Mouse (Mus musculus) liver, embryonic 11.5 days (tissue): Measurements from ENCODE around the gene Bhlhe23. TPM values are rescaled to one million over a fixed set of nuclear protein-coding genes. Genes with fewer than 3 reads are reported as not detected.

Source experiments
- ATAC-seq: fragments of 200-750 bp; cut with Nextera tagmentation; replicated peaks from 2 replicates; pipeline ENCODE4 v1.8.0; 2017; ENCODE audit warnings: moderate number of reproducible peaks, mild to moderate bottlenecking, moderate TSS enrichment, moderate library complexity; ENCODE audit not compliant: low FRiP score
- DNase-seq: peaks from one replicate; pipeline ENCODE4 v3.0.0-alpha.2; 2017; ENCODE audit warnings: low spot score
- H3K27ac ChIP-seq: fragments of 300-500 bp; sonication (generic); 2 replicates; pipeline ENCODE4 v1.5.1; 2014; ENCODE audit warnings: mild to moderate bottlenecking, low read depth, low read length, control low read depth
- H3K27me3 ChIP-seq: fragments of 300-500 bp; sonication (generic); replicated peaks from 2 replicates; pipeline ENCODE4 v1.6.1; 2014; ENCODE audit warnings: low read length, mixed read lengths; ENCODE audit not compliant: control insufficient read depth, insufficient read depth
- H3K36me3 ChIP-seq: fragments of 300-500 bp; sonication (generic); 2 replicates; pipeline ENCODE4 v1.6.1; 2014; ENCODE audit warnings: mild to moderate bottlenecking, low read length, moderate library complexity, mixed read lengths; ENCODE audit not compliant: control insufficient read depth, insufficient read depth
- H3K4me1 ChIP-seq: fragments of 300-500 bp; sonication (generic); replicated peaks from 2 replicates; pipeline ENCODE4 v1.6.1; 2014; ENCODE audit warnings: low read length, mixed read lengths; ENCODE audit not compliant: control insufficient read depth, insufficient read depth
- H3K4me2 ChIP-seq: fragments of 300-500 bp; sonication (generic); 2 replicates; pipeline ENCODE4 v1.6.1; 2014; ENCODE audit warnings: mild to moderate bottlenecking, control low read depth, moderate library complexity
- H3K4me3 ChIP-seq: fragments of 300-500 bp; sonication (generic); 2 replicates; pipeline ENCODE4 v1.5.1; 2014; ENCODE audit warnings: low read depth, low read length, control low read depth
- H3K9ac ChIP-seq: fragments of 300-500 bp; sonication (generic); 2 replicates; pipeline ENCODE4 v1.6.1; 2014; ENCODE audit warnings: low read depth, low read length, control low read depth
- H3K9me3 ChIP-seq: fragments of 300-500 bp; sonication (generic); 2 replicates; pipeline ENCODE4 v1.6.1; 2016; ENCODE audit warnings: low read length, inconsistent platforms, mixed read lengths; ENCODE audit not compliant: control insufficient read depth
- WGBS: fragments of 180-500 bp; shearing (Covaris S2); extraction: QIAGEN DNeasy Blood & Tissue Kit; methylation state at CpG from one replicate; pipeline ENCODE4 v1.1.7; 2014; 5-methylcytosine and 5-hydroxymethylcytosine counted together
- polyA plus RNA-seq: library from polyadenylated mRNA; unstranded; fragments of >200 nt; fragmentation: Nextera tagmentation; extraction: Ambion mirVana; gene quantifications from 2 replicates; pipeline ENCODE4 v1.2.1, GENCODE M21; 2014

The Bhlhe23 gene
- polyA plus RNA-seq, 1 experiment from 2014 or later: not detected

- no peak for DNase-seq
- H3K4me2 ChIP-seq: no peak overlapping the region
- no peaks in the 10 kb centered on the region for H3K9me3 ChIP-seq
- H3K27me3 ChIP-seq: no peaks in the 10 kb centered on the region; the same call in 1 of the 2 replicates
- WGBS: 78% methylated on average over 6 of the region's 6 CpGs
- no peak overlapping the region for H3K4me3 ChIP-seq
- ATAC-seq: no peak
- H3K36me3 ChIP-seq: no peaks in the 10 kb centered on the region
- no peak overlapping the region for H3K9ac ChIP-seq
- no peak overlapping the region for H3K27ac ChIP-seq
- H3K4me1 ChIP-seq: no peaks in the 10 kb centered on the region
Measured at GRCm38 (mm10) chr2:180742820-180743219, 33.9 kb downstream of the Bhlhe23 start.

DNA sequence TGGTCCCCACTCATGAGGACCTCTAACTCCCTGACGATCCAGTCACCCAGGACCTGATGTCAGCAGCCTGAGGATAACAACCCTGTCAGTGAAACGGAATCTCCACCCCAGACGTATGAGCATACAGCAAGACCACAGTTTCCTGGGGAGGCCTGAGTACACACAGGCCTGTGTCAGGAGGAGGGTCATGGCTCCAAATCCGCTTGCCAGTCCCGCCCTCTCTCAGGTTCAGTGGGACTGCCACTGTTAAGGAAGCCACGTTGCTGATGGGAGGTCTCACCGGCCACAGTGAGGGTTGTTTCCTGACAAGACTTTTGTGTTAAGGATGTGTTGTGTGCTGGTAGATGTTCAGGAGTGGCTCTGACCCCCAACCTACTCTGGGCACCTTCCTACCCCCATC, 35.3 kb downstream of the Bhlhe23 start:
- no peaks in the 10 kb centered on the region; the same call in 1 of the 2 replicates for H3K27me3 ChIP-seq
- H3K36me3 ChIP-seq: no peaks in the 10 kb centered on the region
- ATAC-seq (no peak), DNase-seq (no peak)
- no peaks in the 10 kb centered on the region for H3K9me3 ChIP-seq
- no peaks in the 10 kb centered on the region for H3K4me1 ChIP-seq
- H3K9ac ChIP-seq: no peak overlapping the region
- H3K4me2 ChIP-seq: no peak overlapping the region
- 66% methylated on average over 7 of the region's 7 CpGs for whole genome bisulfite sequencing
- no peak overlapping the region for H3K4me3 ChIP-seq
- no peak overlapping the region for H3K27ac ChIP-seq

- no peaks in the 10 kb centered on the region for H3K4me1 ChIP-seq
- no peak overlapping the region for H3K4me3 ChIP-seq
- no peaks in the 10 kb centered on the region for H3K36me3 ChIP-seq
- no peak overlapping the region for H3K9ac ChIP-seq
- DNase-seq (no peak), ATAC-seq (no peak)
- H3K27ac ChIP-seq: no peak overlapping the region
- H3K9me3 ChIP-seq: no peaks in the 10 kb centered on the region
- 26% methylated on average over 3 of the region's 3 CpGs for WGBS
- no peak overlapping the region for H3K4me2 ChIP-seq
- H3K27me3 ChIP-seq: no peaks in the 10 kb centered on the region; the same call in 1 of the 2 replicates
Measured at GRCm38 (mm10) chr2:180740349-180740748, 36.4 kb downstream of the Bhlhe23 start.

- Histone ChIP-seq H3K9me3 (no peaks in the 10 kb centered on the region), H3K27me3 (no peaks in the 10 kb centered on the region; the same call in 1 of the 2 replicates), H3K4me2 (no peak overlapping the region), H3K9ac (no peak overlapping the region), H3K4me3 (no peak overlapping the region), H3K27ac (no peak overlapping the region), H3K4me1 (no peaks in the 10 kb centered on the region), H3K36me3 (no peaks in the 10 kb centered on the region)
- no peak for ATAC-seq
- WGBS: 68% methylated on average over 2 of the region's 2 CpGs
- DNase-seq: no peak
Measured at GRCm38 (mm10) chr2:180737984-180738383, 38.7 kb downstream of the Bhlhe23 start.

DNA sequence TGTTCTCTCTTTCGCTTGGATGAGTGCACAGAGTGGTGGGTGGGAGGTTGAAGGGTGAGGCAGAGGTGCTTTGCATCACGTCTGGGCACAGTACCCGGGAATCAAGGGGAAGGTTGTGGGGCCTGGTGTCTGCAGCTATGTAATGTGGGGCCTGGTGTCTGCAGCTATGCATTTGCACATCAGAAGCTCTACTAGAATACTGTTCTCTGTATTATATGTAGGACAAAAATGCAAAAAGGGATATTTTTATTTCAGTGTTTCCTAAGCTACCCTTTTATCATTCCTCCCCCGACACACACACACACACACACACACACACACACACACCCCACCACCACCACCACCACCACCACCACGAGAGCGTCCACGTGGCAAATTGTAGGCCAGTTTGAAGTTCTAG, 41.5 kb downstream of the Bhlhe23 start:
- peaks cover 6% of the 10 kb centered on the region; the same call in 1 of the 2 replicates for H3K4me1 ChIP-seq
- WGBS: 82% methylated on average over 7 of the region's 7 CpGs
- H3K36me3 ChIP-seq: no peaks in the 10 kb centered on the region
- no peak overlapping the region for H3K4me2 ChIP-seq
- H3K27ac ChIP-seq: no peak overlapping the region
- H3K4me3 ChIP-seq: no peak overlapping the region
- DNase-seq (no peak), ATAC-seq (no peak)
- H3K27me3 ChIP-seq: no peaks in the 10 kb centered on the region
- H3K9ac ChIP-seq: no peak overlapping the region
- no peaks in the 10 kb centered on the region for H3K9me3 ChIP-seq

- no peaks in the 10 kb centered on the region for H3K36me3 ChIP-seq
- H3K4me2 ChIP-seq: no peak overlapping the region
- H3K4me3 ChIP-seq: no peak overlapping the region
- 53% methylated on average over 6 of the region's 6 CpGs for WGBS
- ATAC-seq: peak; percentile 54; the same call in 1 of the 2 replicates
- H3K4me1 ChIP-seq: peaks cover 10% of the 10 kb centered on the region
- H3K27me3 ChIP-seq: no peaks in the 10 kb centered on the region
- DNase-seq: no peak
- no peak overlapping the region for H3K27ac ChIP-seq
- no peak overlapping the region for H3K9ac ChIP-seq
- H3K9me3 ChIP-seq: no peaks in the 10 kb centered on the region
Measured at GRCm38 (mm10) chr2:180731984-180732383, 44.7 kb downstream of the Bhlhe23 start.

DNA sequence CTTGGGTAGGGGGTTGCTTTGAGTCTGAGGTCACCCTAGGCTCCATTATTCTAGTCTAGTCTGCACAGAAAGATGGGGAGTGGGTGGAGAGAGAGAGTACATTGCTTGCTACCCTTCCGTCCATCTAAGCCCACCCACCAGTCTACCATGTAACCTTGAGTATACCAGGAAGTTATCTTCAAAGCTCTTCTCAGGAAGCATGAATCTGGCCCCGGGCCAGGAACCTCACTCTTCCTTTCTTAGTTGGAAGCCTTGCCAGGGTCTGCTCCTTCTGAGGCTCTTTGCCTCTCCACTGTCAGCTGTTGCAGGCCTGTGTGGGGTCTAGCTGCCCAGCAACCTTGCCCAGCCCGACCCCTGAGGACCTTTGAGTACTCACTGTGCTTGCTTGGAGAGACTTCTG, 45.7 kb downstream of the Bhlhe23 start:
- H3K36me3 ChIP-seq: no peaks in the 10 kb centered on the region
- H3K27me3 ChIP-seq: no peaks in the 10 kb centered on the region
- DNase-seq (no peak), ATAC-seq (no peak)
- no peak overlapping the region for H3K9ac ChIP-seq
- no peak overlapping the region for H3K4me2 ChIP-seq
- 65% methylated on average over 3 of the region's 3 CpGs for WGBS
- H3K4me1 ChIP-seq: peaks cover 19% of the 10 kb centered on the region
- H3K9me3 ChIP-seq: no peaks in the 10 kb centered on the region
- no peak overlapping the region for H3K27ac ChIP-seq
- H3K4me3 ChIP-seq: no peak overlapping the region

- Histone ChIP-seq H3K4me1 (peaks cover 37% of the 10 kb centered on the region), H3K4me3 (no peak overlapping the region), H3K27me3 (no peaks in the 10 kb centered on the region), H3K27ac (no peak overlapping the region), H3K36me3 (no peaks in the 10 kb centered on the region), H3K4me2 (no peak overlapping the region), H3K9me3 (no peaks in the 10 kb centered on the region), H3K9ac (no peak overlapping the region)
- ATAC-seq (no peak), DNase-seq (no peak)
- WGBS: 56% methylated on average over 4 of the region's 4 CpGs
Measured at GRCm38 (mm10) chr2:180727613-180728021, 49.1 kb downstream of the Bhlhe23 start.

DNA sequence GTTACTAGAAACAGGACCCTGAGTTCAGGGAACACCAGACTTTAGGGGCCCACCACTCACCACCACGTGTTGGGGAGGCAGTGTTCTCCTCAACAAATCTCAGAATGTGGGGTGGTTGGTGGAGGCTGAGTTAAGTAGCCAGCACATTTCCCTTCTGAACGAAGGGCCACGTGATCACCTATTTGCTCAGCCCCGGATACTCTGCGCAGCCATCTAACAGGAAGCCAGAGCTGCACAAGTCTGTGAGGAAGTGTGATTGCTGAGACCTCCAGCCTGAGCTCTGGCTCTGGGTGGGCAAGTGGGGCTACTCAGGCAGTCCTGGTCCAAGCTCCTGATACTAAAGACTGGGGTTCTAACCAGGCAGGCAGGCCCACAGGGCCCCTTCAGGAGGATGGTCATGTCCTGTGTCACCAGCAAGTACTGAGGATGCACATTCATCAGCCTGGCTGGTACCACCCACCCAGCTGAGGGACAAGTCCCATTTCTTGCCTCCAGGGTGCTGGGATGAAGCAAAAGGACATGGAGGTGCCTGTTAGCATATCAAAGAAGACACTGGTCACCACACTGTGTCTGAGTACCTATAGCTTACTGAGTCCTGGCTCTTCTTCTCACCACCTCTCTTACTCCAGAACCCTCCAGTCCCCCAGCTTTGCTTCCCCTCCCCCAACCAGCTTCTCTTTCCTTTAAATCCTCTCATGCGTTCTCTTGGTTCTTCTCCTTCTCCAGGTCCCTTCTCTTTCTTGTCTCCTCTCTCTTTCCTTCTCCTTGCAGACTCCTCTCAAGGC, 49.9 kb downstream of the Bhlhe23 start:
- peak overlapping the region; percentile 32 for H3K27ac ChIP-seq
- H3K4me1 ChIP-seq: peaks cover 31% of the 10 kb centered on the region
- ATAC-seq: 0 out of 2 replicates have a peak, but pooled peaks have one; percentile 6

More for the DNA sequence above, 49.9 kb downstream of the Bhlhe23 start:
- DNase-seq: no peak
- 0 out of 2 replicates have a peak overlapping the region, but pooled peaks have one; percentile 20 for H3K9ac ChIP-seq
- H3K36me3 ChIP-seq: peaks cover 7% of the 10 kb centered on the region
- H3K4me3 ChIP-seq: peak overlapping the region; percentile 1; the same call in 1 of the 2 replicates
- no peaks in the 10 kb centered on the region for H3K9me3 ChIP-seq
- no peaks in the 10 kb centered on the region for H3K27me3 ChIP-seq
- H3K4me2 ChIP-seq: peak overlapping the region; percentile 72; the same call in 1 of the 2 replicates
- WGBS: 49% methylated on average over 6 of the region's 6 CpGs
